Mouse (Mus musculus): ENCODE data around the gene Rnf145.
A peak's percentile ranks its signal among the peaks of the same experiment; 100 is the strongest.

DNA sequence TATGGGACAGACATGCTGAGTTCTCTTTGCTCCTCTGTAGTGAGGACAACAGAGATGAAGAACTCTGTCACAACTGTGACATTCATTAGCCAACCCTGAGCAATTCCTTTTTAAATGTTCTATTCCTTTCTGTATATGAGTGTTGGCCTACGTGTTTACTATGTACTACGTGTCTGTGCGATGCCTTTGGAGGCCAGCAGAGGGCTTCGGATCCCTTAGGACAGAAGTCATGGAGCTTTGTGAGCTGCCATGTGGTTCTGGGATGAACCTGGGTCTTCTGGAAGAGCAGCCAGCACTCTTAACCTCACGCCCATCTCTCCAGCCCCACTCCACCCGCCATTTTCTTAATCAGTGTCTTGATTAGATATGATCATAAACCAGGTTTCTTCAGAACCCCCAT lies 32.2 kb downstream of the Rnf145 start:
- peak; percentile 25; the same call in 1 of the 2 replicates for TF ChIP-seq CTCF (IDR thresholded peaks at IDR 0.05; ENCODE audit: low read depth)
- TF ChIP-seq EP300 (IDR thresholded peaks at IDR 0.05; ENCODE audit: low read depth) = no peak

Measured in heart, postnatal 0 days (tissue).